Mouse (Mus musculus) hindbrain, embryonic 11.5 days (tissue): ENCODE measurements around the gene Snrpc. TPM values are rescaled to one million over a fixed set of nuclear protein-coding genes. Genes with fewer than 3 reads are reported as not detected.

ENCODE experiments used
- ATAC-seq: fragments of 200-750 bp; cut with Nextera tagmentation; 2 replicates; pipeline ENCODE4 v1.8.0; 2017; ENCODE audit warnings: mild to moderate bottlenecking, moderate TSS enrichment, moderate library complexity; ENCODE audit not compliant: low FRiP score
- DNase-seq: peaks from one replicate; pipeline ENCODE4 v3.0.0-alpha.2; 2015; ENCODE audit warnings: low spot score
- H3K27ac ChIP-seq: fragments of 300-500 bp; sonication (generic); 2 replicates; pipeline ENCODE4 v1.5.1; 2014; ENCODE audit warnings: mild to moderate bottlenecking, low read depth, low read length
- H3K27me3 ChIP-seq: fragments of 300-500 bp; sonication (generic); 2 replicates; pipeline ENCODE4 v1.6.1; 2014; ENCODE audit warnings: mild to moderate bottlenecking, low read length, moderate library complexity, mixed read lengths; ENCODE audit not compliant: control insufficient read depth, insufficient read depth
- H3K36me3 ChIP-seq: fragments of 300-500 bp; sonication (generic); 2 replicates; pipeline ENCODE4 v1.6.1; 2014; ENCODE audit warnings: mild to moderate bottlenecking, low read length, moderate library complexity, mixed read lengths; ENCODE audit not compliant: control insufficient read depth, insufficient read depth
- H3K4me1 ChIP-seq: fragments of 300-500 bp; sonication (generic); replicated peaks from 2 replicates; pipeline ENCODE4 v1.6.1; 2014; ENCODE audit warnings: low read length, mixed read lengths; ENCODE audit not compliant: control insufficient read depth, insufficient read depth
- H3K4me2 ChIP-seq: fragments of 300-500 bp; sonication (generic); replicated peaks from 2 replicates; pipeline ENCODE4 v1.6.1; 2014; ENCODE audit warnings: mild to moderate bottlenecking, low read depth, low read length
- H3K4me3 ChIP-seq: fragments of 300-500 bp; sonication (generic); 2 replicates; pipeline ENCODE4 v1.5.1; 2014; ENCODE audit warnings: low read depth, low read length
- H3K9ac ChIP-seq: fragments of 300-500 bp; sonication (generic); 2 replicates; pipeline ENCODE4 v1.6.1; 2014; ENCODE audit warnings: low read depth, low read length
- H3K9me3 ChIP-seq: fragments of 300-500 bp; sonication (generic); 2 replicates; pipeline ENCODE4 v1.6.1; 2016; ENCODE audit warnings: low read length; ENCODE audit not compliant: control insufficient read depth
- WGBS: fragments of 180-500 bp; shearing (Covaris S2); extraction: QIAGEN DNeasy Blood & Tissue Kit; methylation state at CpG from one replicate; pipeline ENCODE4 v1.1.7; 2014; 5-methylcytosine and 5-hydroxymethylcytosine counted together
- polyA plus RNA-seq: library from polyadenylated mRNA; unstranded; fragments of >200 nt; fragmentation: Nextera tagmentation; extraction: Ambion mirVana; gene quantifications from 2 replicates; pipeline ENCODE4 v1.2.1, GENCODE M21; 2014

Gene Snrpc
- polyA plus RNA-seq, 1 experiment from 2014 or later: 344 TPM

DNA sequence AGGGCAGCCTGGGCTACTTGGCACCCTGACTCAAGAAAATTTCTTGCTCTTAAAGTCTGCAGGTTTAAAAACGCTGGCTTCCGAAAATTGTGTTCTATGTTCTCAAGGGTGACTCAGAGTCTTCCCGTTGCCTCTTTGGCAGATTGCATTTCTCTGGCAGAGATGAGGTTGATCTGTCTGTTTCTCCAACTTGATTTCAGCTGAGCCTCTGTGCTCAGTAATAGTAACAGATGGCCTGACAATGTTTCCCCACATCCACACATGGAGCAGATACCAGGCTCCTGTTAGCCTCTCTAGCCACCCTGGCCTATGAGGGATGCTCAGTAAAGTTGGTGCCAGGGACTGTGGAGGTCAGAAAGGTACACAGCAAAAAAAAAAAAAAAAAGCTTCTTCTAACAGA lies 33.9 kb downstream of the Snrpc start:
- ATAC-seq (no peak), DNase-seq (no peak)
- Histone ChIP-seq H3K4me1 (no peaks in the 10 kb centered on the region), H3K27me3 (no peaks in the 10 kb centered on the region), H3K27ac (no peak overlapping the region), H3K9ac (no peak overlapping the region), H3K9me3 (no peaks in the 10 kb centered on the region), H3K36me3 (no peaks in the 10 kb centered on the region), H3K4me3 (no peak overlapping the region), H3K4me2 (no peak overlapping the region)
- 89% methylated on average over 3 of the region's 3 CpGs for WGBS

DNA sequence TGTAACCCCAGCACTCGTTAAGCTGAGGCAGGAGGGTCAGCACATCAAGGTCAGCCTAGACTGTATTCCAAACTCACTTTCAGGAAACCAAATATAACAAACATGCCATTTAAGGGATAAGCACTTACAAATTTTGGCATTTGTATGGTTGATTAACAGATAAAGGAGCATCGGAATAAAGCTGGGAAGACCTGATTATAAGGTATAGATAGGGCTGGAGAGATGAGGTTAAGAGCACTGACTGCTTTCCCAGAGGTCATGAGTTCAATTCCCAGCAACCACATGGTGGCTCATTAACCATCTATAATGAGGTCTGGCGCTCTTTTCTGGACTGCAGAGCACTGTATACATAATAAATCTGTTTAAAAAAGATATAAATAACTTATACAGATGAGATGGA lies 35.6 kb downstream of the Snrpc start:
- Histone ChIP-seq H3K4me1 (no peaks in the 10 kb centered on the region), H3K4me3 (no peak overlapping the region), H3K27me3 (no peaks in the 10 kb centered on the region), H3K9me3 (no peaks in the 10 kb centered on the region), H3K27ac (no peak overlapping the region), H3K36me3 (no peaks in the 10 kb centered on the region), H3K9ac (no peak overlapping the region), H3K4me2 (no peak overlapping the region)
- WGBS: 74% methylated on average over 3 of the region's 3 CpGs
- no peak for ATAC-seq
- DNase-seq: no peak

DNA sequence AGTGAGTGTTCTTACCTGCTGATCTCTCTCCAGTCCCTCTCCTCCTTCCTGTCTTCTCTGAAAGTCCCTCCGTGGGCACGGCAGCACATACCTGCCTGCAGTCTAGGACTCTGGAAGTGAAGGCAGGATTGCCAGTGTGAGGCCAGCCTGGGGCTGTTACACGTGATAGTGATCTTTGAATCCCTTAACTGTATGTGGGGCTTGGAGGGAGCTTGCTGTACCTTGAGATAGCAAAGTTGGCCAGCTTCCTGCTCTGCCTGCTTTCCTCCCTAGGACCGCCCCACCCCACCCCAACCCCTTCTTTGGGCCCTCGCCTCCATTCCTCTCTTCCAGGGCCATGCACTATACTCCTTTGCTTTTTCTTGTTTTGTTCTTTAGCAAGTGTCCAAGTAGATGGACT lies 36.6 kb downstream of the Snrpc start:
- H3K4me1 ChIP-seq: no peaks in the 10 kb centered on the region
- H3K36me3 ChIP-seq: no peaks in the 10 kb centered on the region
- H3K9me3 ChIP-seq: no peaks in the 10 kb centered on the region
- WGBS: 77% methylated on average over 5 of the region's 5 CpGs
- no peak overlapping the region for H3K9ac ChIP-seq
- H3K27ac ChIP-seq: no peak overlapping the region
- no peaks in the 10 kb centered on the region for H3K27me3 ChIP-seq
- no peak for DNase-seq
- H3K4me2 ChIP-seq: no peak overlapping the region
- ATAC-seq: no peak
- H3K4me3 ChIP-seq: no peak overlapping the region

DNA sequence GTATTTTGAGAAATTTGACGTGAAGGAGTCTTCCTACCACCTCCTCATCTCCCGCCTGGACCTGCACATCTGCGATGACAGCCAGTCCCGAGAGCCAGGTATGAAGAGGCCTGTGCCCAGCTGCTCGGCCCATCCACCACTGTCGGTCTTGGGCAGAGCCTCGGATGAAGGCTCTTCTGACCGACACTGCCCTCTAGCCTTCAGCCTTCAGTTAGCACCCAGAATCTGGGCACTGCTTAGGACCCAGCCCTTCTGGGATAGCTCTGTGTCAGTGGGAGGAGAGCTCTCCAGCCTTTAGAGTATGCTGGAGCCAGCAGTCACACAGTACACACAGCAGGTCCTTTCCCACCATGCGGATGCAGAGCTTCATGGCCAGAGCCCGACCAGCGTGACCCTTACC lies 43.6 kb downstream of the Snrpc start:
- WGBS: 68% methylated on average over 11 of the region's 11 CpGs
- H3K4me2 ChIP-seq: no peak overlapping the region
- no peaks in the 10 kb centered on the region for H3K4me1 ChIP-seq
- no peak for ATAC-seq
- no peaks in the 10 kb centered on the region for H3K9me3 ChIP-seq
- no peak overlapping the region for H3K9ac ChIP-seq
- H3K27me3 ChIP-seq: no peaks in the 10 kb centered on the region
- peak; percentile 27 for DNase-seq
- H3K36me3 ChIP-seq: 0 out of 2 replicates have a peak, but pooled peaks cover 8% of the 10 kb centered on the region
- no peak overlapping the region for H3K4me3 ChIP-seq
- no peak overlapping the region for H3K27ac ChIP-seq

DNA sequence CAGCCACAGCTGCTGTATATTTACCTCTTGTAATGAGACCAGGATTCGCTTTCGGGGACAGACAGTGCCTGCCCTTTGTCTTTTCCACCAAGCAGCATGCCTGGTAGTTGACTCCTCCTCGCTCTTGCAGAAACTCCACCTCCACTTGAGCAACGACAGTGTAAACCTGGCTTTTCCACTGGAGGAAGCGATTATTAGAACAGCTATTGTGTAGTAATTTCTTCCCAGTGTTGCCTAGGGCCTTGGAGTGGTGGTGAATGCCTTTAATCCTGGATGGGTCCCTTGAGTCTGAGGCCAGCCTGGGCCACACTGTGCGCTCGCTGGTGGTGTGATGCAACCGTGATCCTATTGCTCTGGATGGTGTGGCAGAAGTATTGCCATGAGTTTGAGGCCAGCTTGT lies 45.2 kb downstream of the Snrpc start:
- no peaks in the 10 kb centered on the region for H3K4me1 ChIP-seq
- no peak for ATAC-seq
- no peak for DNase-seq
- no peaks in the 10 kb centered on the region for H3K9me3 ChIP-seq
- no peak overlapping the region for H3K27ac ChIP-seq
- H3K27me3 ChIP-seq: no peaks in the 10 kb centered on the region
- H3K4me3 ChIP-seq: no peak overlapping the region
- H3K36me3 ChIP-seq: 0 out of 2 replicates have a peak, but pooled peaks cover 8% of the 10 kb centered on the region
- no peak overlapping the region for H3K9ac ChIP-seq
- no peak overlapping the region for H3K4me2 ChIP-seq
- 93% methylated on average over 8 of the region's 8 CpGs for whole genome bisulfite sequencing

DNA sequence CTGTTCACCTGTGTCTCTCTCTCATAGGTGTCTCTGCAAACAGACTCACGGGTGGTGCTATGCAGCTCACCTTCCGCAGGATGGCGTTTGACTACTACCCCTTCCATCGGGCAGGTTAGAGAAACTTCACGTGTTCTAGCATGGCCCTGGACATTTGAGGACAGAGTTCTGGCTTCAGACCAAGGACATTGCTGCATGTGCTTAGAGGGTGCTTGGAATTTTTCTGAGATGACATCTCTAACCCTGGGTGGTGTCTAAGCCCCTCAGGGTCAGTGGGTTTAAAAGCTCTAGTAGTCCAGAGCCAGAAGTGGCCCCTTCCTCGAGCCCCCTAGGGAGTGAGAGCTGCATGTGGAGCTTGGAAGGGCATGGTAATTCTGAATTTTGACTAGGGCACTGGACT lies 46.0 kb downstream of the Snrpc start:
- no peaks in the 10 kb centered on the region for H3K9me3 ChIP-seq
- H3K4me1 ChIP-seq: no peaks in the 10 kb centered on the region
- H3K4me3 ChIP-seq: no peak overlapping the region
- 0 out of 2 replicates have a peak, but pooled peaks cover 8% of the 10 kb centered on the region for H3K36me3 ChIP-seq
- no peaks in the 10 kb centered on the region for H3K27me3 ChIP-seq
- ATAC-seq (no peak), DNase-seq (no peak)
- H3K27ac ChIP-seq: no peak overlapping the region
- 94% methylated on average over 6 of the region's 6 CpGs for WGBS
- no peak overlapping the region for H3K4me2 ChIP-seq
- H3K9ac ChIP-seq: no peak overlapping the region

DNA sequence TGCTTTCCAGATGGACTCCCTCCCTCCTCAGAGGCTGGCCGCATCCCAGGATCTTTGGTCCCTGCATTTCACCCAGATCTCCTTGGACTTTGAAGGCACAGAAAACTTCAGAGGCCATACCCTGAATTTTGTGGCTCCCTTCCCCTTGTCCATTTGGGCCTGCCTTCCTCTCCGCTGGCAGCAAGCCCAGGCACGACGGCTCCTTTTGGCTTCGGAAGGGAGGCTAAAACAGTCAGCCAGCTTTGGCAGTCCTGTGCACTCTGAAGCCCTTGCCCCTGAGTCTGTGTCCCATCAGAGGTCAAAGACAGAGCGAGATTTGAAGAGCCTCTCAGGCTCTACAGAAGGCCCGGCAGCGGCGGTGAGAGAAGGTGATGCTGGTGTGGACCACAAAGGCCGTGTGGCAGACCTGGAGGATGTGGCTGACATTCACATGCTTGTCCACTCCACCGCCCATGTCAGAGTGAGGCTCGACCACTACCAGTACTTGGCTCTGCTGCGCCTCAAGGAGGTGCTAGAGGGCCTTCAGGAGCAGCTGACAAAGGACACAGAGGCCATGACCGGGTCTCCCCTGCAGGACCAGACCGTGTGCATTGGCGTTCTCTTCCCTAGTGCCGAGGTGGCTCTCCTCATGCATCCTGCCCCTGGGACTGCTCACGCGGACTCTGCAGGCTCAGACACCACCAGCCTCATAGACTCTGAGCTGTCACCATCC lies 48.7 kb downstream of the Snrpc start:
- no peak overlapping the region for H3K27ac ChIP-seq
- H3K36me3 ChIP-seq: 0 out of 2 replicates have a peak, but pooled peaks cover 8% of the 10 kb centered on the region
- H3K4me1 ChIP-seq: no peaks in the 10 kb centered on the region
- H3K4me2 ChIP-seq: no peak overlapping the region
- H3K9me3 ChIP-seq: no peaks in the 10 kb centered on the region
- 86% methylated on average over 19 of the region's 19 CpGs for WGBS
- no peak overlapping the region for H3K4me3 ChIP-seq
- H3K27me3 ChIP-seq: no peaks in the 10 kb centered on the region
- DNase-seq: no peak
- ATAC-seq: no peak
- no peak overlapping the region for H3K9ac ChIP-seq

Other genes starting within 250 kb of the Snrpc start
- 53.3 and 61.2 TPM in 2 replicates for gene Nudt3, start 214.7 kb upstream of the Snrpc start, polyA plus RNA-seq
- not detected in 2 replicates for gene RPS10-NUDT3, start 202.9 kb upstream of the Snrpc start, polyA plus RNA-seq
- gene Rps10, start 201.5 kb upstream of the Snrpc start, polyA plus RNA-seq: 817 and 827 TPM in 2 replicates
- 3.5 and 3.7 TPM in 2 replicates for gene Pacsin1, start 182.6 kb upstream of the Snrpc start, polyA plus RNA-seq
- gene Spdef, start 109.2 kb upstream of the Snrpc start, polyA plus RNA-seq: 0.17 TPM in 1 of 2 replicates, not detected in the other
- gene D17Wsu92e, start 17.5 kb upstream of the Snrpc start, polyA plus RNA-seq: 10.4 and 10.9 TPM in 2 replicates
- 4.9 TPM in 2 replicates for gene Uhrf1bp1, start 18.3 kb downstream of the Snrpc start, polyA plus RNA-seq
- 35.5 and 43.6 TPM in 2 replicates for gene Anks1, start 71.2 kb downstream of the Snrpc start, polyA plus RNA-seq
- 89.5 and 93.9 TPM in 2 replicates for gene Taf11, start 71.7 kb downstream of the Snrpc start, polyA plus RNA-seq
- gene Tcp11, start 242.5 kb downstream of the Snrpc start, polyA plus RNA-seq: 0.99 and 1.3 TPM in 2 replicates